Mouse (Mus musculus): ENCODE data around the gene F13b. TPM values are rescaled to one million over a fixed set of nuclear protein-coding genes. Genes with fewer than 3 reads are reported as not detected.

The F13b gene
- polyA plus RNA-seq, 1 experiment from 2014 or later, result not detected

DNA sequence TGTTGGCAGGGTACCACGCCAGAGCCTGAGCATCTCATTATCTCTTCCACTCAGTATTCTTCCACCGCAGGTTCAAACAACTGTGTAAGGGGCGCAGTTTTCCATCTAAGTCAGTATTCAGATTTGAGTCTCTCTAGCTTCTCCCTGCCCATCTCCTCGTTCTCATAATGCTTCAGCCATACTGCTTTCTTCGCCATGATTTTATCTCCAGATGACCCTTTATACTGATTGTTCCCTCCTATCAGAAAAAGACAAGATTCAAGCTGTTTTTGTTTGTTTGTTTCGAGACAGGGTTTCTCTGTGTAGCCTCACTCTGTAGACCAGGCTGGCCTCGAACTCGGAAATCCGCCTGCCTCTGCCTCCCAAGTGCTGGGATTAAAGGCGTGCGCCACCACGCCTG is 13.1 kb downstream of the F13b start:
- H3K27me3 ChIP-seq, result no peaks in the 10 kb centered on the region
- H3K4me2 ChIP-seq, result no peak overlapping the region
- H3K9ac ChIP-seq, result no peak overlapping the region
- no peak overlapping the region for H3K27ac ChIP-seq
- 83% methylated on average over 12 of the region's 12 CpGs for WGBS
- no peaks in the 10 kb centered on the region for H3K4me1 ChIP-seq
- H3K9me3 ChIP-seq, result no peaks in the 10 kb centered on the region
- no peaks in the 10 kb centered on the region for H3K36me3 ChIP-seq
- H3K4me3 ChIP-seq, result no peak overlapping the region
- no peak for ATAC-seq (ENCODE audit: borderline replicate concordance, extremely low read depth, low FRiP score, low TSS enrichment)

DNA sequence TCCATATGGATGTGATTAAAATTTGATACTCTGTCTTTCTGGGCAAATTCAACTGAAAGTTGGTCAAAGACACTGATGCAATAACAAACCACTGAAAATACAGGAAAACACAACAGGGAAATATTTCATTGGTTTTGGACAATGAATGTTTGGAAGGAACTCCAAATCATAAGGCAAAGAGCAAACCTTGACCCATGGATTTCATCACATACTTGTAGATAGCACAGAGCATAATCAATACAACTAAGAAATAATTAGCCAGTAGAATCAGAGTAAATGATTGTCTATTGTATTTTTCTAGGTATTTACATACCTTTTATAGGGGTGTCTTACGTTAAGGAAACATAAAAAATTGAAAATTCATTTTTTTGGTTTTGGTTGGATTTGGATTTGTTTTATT is 47.0 kb downstream of the F13b start:
- Histone ChIP-seq H3K27ac (no peak overlapping the region), H3K4me3 (no peak overlapping the region), H3K4me2 (no peak overlapping the region), H3K36me3 (no peaks in the 10 kb centered on the region), H3K27me3 (no peaks in the 10 kb centered on the region), H3K9me3 (no peaks in the 10 kb centered on the region), H3K4me1 (no peaks in the 10 kb centered on the region), H3K9ac (no peak overlapping the region)
- no peak for ATAC-seq (ENCODE audit: borderline replicate concordance, extremely low read depth, low FRiP score, low TSS enrichment)
- WGBS, result 84% methylated on average over 1 of the region's 1 CpGs

DNA sequence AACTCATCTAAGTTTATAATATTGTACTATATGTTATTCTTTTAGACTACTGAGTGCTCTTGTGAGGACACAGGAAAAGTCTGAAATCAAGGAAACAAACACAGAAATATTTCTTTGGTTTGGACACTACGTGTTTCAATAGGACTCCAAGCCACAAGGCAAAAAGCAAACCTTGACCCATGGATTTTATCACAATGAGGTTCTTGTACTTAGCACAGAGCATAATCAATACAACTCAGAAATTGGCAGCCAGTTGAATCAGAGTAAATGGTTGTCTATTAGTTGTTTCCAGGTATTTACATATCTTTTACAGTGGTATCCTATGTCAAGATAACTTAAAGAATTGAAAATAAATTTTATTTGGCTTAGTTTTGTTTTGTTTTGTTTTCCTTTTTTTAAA is 49.8 kb downstream of the F13b start:
- H3K9ac ChIP-seq, result no peak overlapping the region
- H3K4me1 ChIP-seq, result no peaks in the 10 kb centered on the region
- no peaks in the 10 kb centered on the region for H3K36me3 ChIP-seq
- H3K27me3 ChIP-seq, result no peaks in the 10 kb centered on the region
- H3K4me3 ChIP-seq, result no peak overlapping the region
- 81% methylated on average over 1 of the region's 1 CpGs for WGBS
- no peak overlapping the region for H3K4me2 ChIP-seq
- no peak for ATAC-seq (ENCODE audit: borderline replicate concordance, extremely low read depth, low FRiP score, low TSS enrichment)
- no peak overlapping the region for H3K27ac ChIP-seq
- H3K9me3 ChIP-seq, result no peaks in the 10 kb centered on the region

DNA sequence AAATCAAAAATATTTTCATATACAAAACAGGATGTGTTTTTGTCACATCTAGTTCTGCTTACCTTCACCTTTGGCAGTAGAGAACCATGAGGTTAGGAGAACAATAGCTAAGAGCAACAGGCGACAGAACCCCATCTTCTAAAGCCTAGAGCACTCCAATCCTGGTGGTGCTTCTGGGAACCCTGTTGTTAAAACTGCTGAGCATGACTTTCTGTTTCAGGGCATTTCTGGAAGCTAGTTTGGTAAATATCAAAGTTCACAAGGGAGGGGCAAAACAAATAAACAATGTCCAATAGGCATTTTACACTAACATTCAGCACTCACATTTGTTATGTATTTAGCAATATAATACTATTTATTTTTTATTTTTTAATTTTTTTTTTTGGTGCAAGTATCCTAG is 58.5 kb downstream of the F13b start, which contains the start of gene Cfhr1:
TSS of gene Cfhr1 (minus strand) at position 249 of the 400 bp plus-strand sequence.
- Histone ChIP-seq H3K4me2 (no peak within 1 kb of the TSS), H3K27ac (no peak within 1 kb of the TSS), H3K9ac (no peak within 1 kb of the TSS), H3K36me3 (no peaks in the 10 kb centered on the region), H3K9me3 (no peaks in the 10 kb centered on the region), H3K27me3 (no peaks in the 10 kb centered on the region), H3K4me1 (no peaks in the 10 kb centered on the region), H3K4me3 (no peak within 1 kb of the TSS)
- whole genome bisulfite sequencing, result 63% methylated on average over 1 of the region's 1 CpGs
- no peak for ATAC-seq (ENCODE audit: borderline replicate concordance, extremely low read depth, low FRiP score, low TSS enrichment)

Other genes with a start within 250 kb of the F13b start
- gene Crb1, start 124.6 kb upstream of the F13b start, polyA plus RNA-seq (2015; fragmentation: Nextera tagmentation; extraction: Ambion mirVana), result 0.05 TPM in 1 of 2 replicates, not detected in the other
- gene Zbtb41, start 79.4 kb upstream of the F13b start, polyA plus RNA-seq (2015; fragmentation: Nextera tagmentation; extraction: Ambion mirVana), result 8.6 and 8.9 TPM in 2 replicates
- gene Aspm, start 46.9 kb upstream of the F13b start, polyA plus RNA-seq (2015; fragmentation: Nextera tagmentation; extraction: Ambion mirVana), result 17.7 and 18.0 TPM in 2 replicates
- not detected in 2 replicates for gene Cfhr1, start 58.6 kb downstream of the F13b start, polyA plus RNA-seq (2015; fragmentation: Nextera tagmentation; extraction: Ambion mirVana)

All from lung, embryonic 15.5 days (tissue).